Mouse (Mus musculus): Measurements from ENCODE around the gene 9230112D13Rik. TPM values are rescaled to one million over a fixed set of nuclear protein-coding genes. Genes with fewer than 3 reads are reported as not detected.

9230112D13Rik gene
- polyA plus RNA-seq, 1 experiment from 2014 or later, result not detected

- Histone ChIP-seq H3K9ac (ENCODE audit: low read depth, low read length) (no peak overlapping the region), H3K4me1 (ENCODE audit: control insufficient read depth, low read depth, low read length) (no peaks in the 10 kb centered on the region), H3K4me2 (ENCODE audit: low read depth, low read length) (no peak overlapping the region), H3K36me3 (ENCODE audit: control insufficient read depth, insufficient read depth) (no peaks in the 10 kb centered on the region), H3K9me3 (replicated peaks; ENCODE audit: control insufficient read depth, low read length) (no peaks in the 10 kb centered on the region), H3K27me3 (ENCODE audit: control insufficient read depth, insufficient read depth, low read depth, low read length) (no peaks in the 10 kb centered on the region), H3K4me3 (ENCODE audit: low read depth, low read length) (no peak overlapping the region), H3K27ac (ENCODE audit: low read length) (no peak overlapping the region)
- no peak for ATAC-seq (ENCODE audit: low read depth)
- WGBS (ENCODE audit: insufficient replicate concordance), result 65% methylated on average over 8 of the region's 8 CpGs
Measured at GRCm38 (mm10) chr14:34528804-34529203, 6.2 kb upstream of the 9230112D13Rik start.

- H3K9ac ChIP-seq (ENCODE audit: low read depth, low read length), result no peak overlapping the region
- no peak overlapping the region for H3K27ac ChIP-seq (ENCODE audit: low read length)
- H3K27me3 ChIP-seq (ENCODE audit: control insufficient read depth, insufficient read depth, low read depth, low read length), result no peaks in the 10 kb centered on the region
- H3K4me1 ChIP-seq (ENCODE audit: control insufficient read depth, low read depth, low read length), result no peaks in the 10 kb centered on the region
- no peak for ATAC-seq (ENCODE audit: low read depth)
- H3K4me2 ChIP-seq (ENCODE audit: low read depth, low read length), result no peak overlapping the region
- H3K36me3 ChIP-seq (ENCODE audit: control insufficient read depth, insufficient read depth), result no peaks in the 10 kb centered on the region
- no peak overlapping the region for H3K4me3 ChIP-seq (ENCODE audit: low read depth, low read length)
- H3K9me3 ChIP-seq (replicated peaks; ENCODE audit: control insufficient read depth, low read length), result no peaks in the 10 kb centered on the region
- 49% methylated on average over 8 of the region's 8 CpGs for WGBS (ENCODE audit: insufficient replicate concordance)
Measured at GRCm38 (mm10) chr14:34517959-34518544, 4.5 kb downstream of the 9230112D13Rik start.

- no peaks in the 10 kb centered on the region for H3K4me1 ChIP-seq (ENCODE audit: control insufficient read depth, low read depth, low read length)
- ATAC-seq (ENCODE audit: low read depth), result no peak
- H3K4me2 ChIP-seq (ENCODE audit: low read depth, low read length), result no peak overlapping the region
- H3K27ac ChIP-seq (ENCODE audit: low read length), result no peak overlapping the region
- no peak overlapping the region for H3K9ac ChIP-seq (ENCODE audit: low read depth, low read length)
- no peaks in the 10 kb centered on the region for H3K27me3 ChIP-seq (ENCODE audit: control insufficient read depth, insufficient read depth, low read depth, low read length)
- WGBS (ENCODE audit: insufficient replicate concordance), result 70% methylated on average over 10 of the region's 10 CpGs
- no peaks in the 10 kb centered on the region for H3K9me3 ChIP-seq (replicated peaks; ENCODE audit: control insufficient read depth, low read length)
- no peaks in the 10 kb centered on the region for H3K36me3 ChIP-seq (ENCODE audit: control insufficient read depth, insufficient read depth)
- H3K4me3 ChIP-seq (ENCODE audit: low read depth, low read length), result no peak overlapping the region
Measured at GRCm38 (mm10) chr14:34516960-34517577, 5.5 kb downstream of the 9230112D13Rik start.

GRCm38 (mm10) chr14:34515860-34516259 is 6.7 kb downstream of the 9230112D13Rik start:
- H3K27me3 ChIP-seq (ENCODE audit: control insufficient read depth, insufficient read depth, low read depth, low read length), result no peaks in the 10 kb centered on the region
- H3K4me3 ChIP-seq (ENCODE audit: low read depth, low read length), result no peak overlapping the region
- H3K9ac ChIP-seq (ENCODE audit: low read depth, low read length), result no peak overlapping the region
- no peak for ATAC-seq (ENCODE audit: low read depth)
- H3K36me3 ChIP-seq (ENCODE audit: control insufficient read depth, insufficient read depth), result no peaks in the 10 kb centered on the region
- H3K27ac ChIP-seq (ENCODE audit: low read length), result no peak overlapping the region
- no peaks in the 10 kb centered on the region for H3K4me1 ChIP-seq (ENCODE audit: control insufficient read depth, low read depth, low read length)
- WGBS (ENCODE audit: insufficient replicate concordance), result 39% methylated on average over 5 of the region's 5 CpGs
- no peaks in the 10 kb centered on the region for H3K9me3 ChIP-seq (replicated peaks; ENCODE audit: control insufficient read depth, low read length)
- H3K4me2 ChIP-seq (ENCODE audit: low read depth, low read length), result no peak overlapping the region

GRCm38 (mm10) chr14:34514120-34514519 is 8.5 kb downstream of the 9230112D13Rik start:
- Histone ChIP-seq H3K4me2 (ENCODE audit: low read depth, low read length) (no peak overlapping the region), H3K9ac (ENCODE audit: low read depth, low read length) (no peak overlapping the region), H3K27me3 (ENCODE audit: control insufficient read depth, insufficient read depth, low read depth, low read length) (no peaks in the 10 kb centered on the region), H3K36me3 (ENCODE audit: control insufficient read depth, insufficient read depth) (no peaks in the 10 kb centered on the region), H3K27ac (ENCODE audit: low read length) (no peak overlapping the region), H3K4me1 (ENCODE audit: control insufficient read depth, low read depth, low read length) (no peaks in the 10 kb centered on the region), H3K9me3 (replicated peaks; ENCODE audit: control insufficient read depth, low read length) (no peaks in the 10 kb centered on the region), H3K4me3 (ENCODE audit: low read depth, low read length) (no peak overlapping the region)
- no peak for ATAC-seq (ENCODE audit: low read depth)
- 19% methylated on average over 6 of the region's 6 CpGs for WGBS (ENCODE audit: insufficient replicate concordance)

- Histone ChIP-seq H3K36me3 (ENCODE audit: control insufficient read depth, insufficient read depth) (no peaks in the 10 kb centered on the region), H3K9me3 (replicated peaks; ENCODE audit: control insufficient read depth, low read length) (no peaks in the 10 kb centered on the region), H3K4me2 (ENCODE audit: low read depth, low read length) (no peak overlapping the region), H3K4me1 (ENCODE audit: control insufficient read depth, low read depth, low read length) (no peaks in the 10 kb centered on the region), H3K27ac (ENCODE audit: low read length) (no peak overlapping the region), H3K27me3 (ENCODE audit: control insufficient read depth, insufficient read depth, low read depth, low read length) (no peaks in the 10 kb centered on the region), H3K9ac (ENCODE audit: low read depth, low read length) (no peak overlapping the region), H3K4me3 (ENCODE audit: low read depth, low read length) (no peak overlapping the region)
- no peak for ATAC-seq (ENCODE audit: low read depth)
- WGBS (ENCODE audit: insufficient replicate concordance), result 56% methylated on average over 4 of the region's 4 CpGs
Measured at GRCm38 (mm10) chr14:34512602-34513001, 10.0 kb downstream of the 9230112D13Rik start.

GRCm38 (mm10) chr14:34511901-34512300 is 10.7 kb downstream of the 9230112D13Rik start:
- H3K4me3 ChIP-seq (ENCODE audit: low read depth, low read length), result no peak overlapping the region
- no peaks in the 10 kb centered on the region for H3K9me3 ChIP-seq (replicated peaks; ENCODE audit: control insufficient read depth, low read length)
- H3K36me3 ChIP-seq (ENCODE audit: control insufficient read depth, insufficient read depth), result no peaks in the 10 kb centered on the region
- no peaks in the 10 kb centered on the region for H3K4me1 ChIP-seq (ENCODE audit: control insufficient read depth, low read depth, low read length)
- ATAC-seq (ENCODE audit: low read depth), result no peak
- 24% methylated on average over 11 of the region's 11 CpGs for WGBS (ENCODE audit: insufficient replicate concordance)
- H3K4me2 ChIP-seq (ENCODE audit: low read depth, low read length), result no peak overlapping the region
- no peaks in the 10 kb centered on the region for H3K27me3 ChIP-seq (ENCODE audit: control insufficient read depth, insufficient read depth, low read depth, low read length)
- no peak overlapping the region for H3K9ac ChIP-seq (ENCODE audit: low read depth, low read length)
- H3K27ac ChIP-seq (ENCODE audit: low read length), result no peak overlapping the region

GRCm38 (mm10) chr14:34508842-34509439 is 13.7 kb downstream of the 9230112D13Rik start:
- Histone ChIP-seq H3K36me3 (ENCODE audit: control insufficient read depth, insufficient read depth) (no peaks in the 10 kb centered on the region), H3K27ac (ENCODE audit: low read length) (no peak overlapping the region), H3K9me3 (replicated peaks; ENCODE audit: control insufficient read depth, low read length) (no peaks in the 10 kb centered on the region), H3K4me2 (ENCODE audit: low read depth, low read length) (no peak overlapping the region), H3K27me3 (ENCODE audit: control insufficient read depth, insufficient read depth, low read depth, low read length) (peaks cover 10% of the 10 kb centered on the region), H3K9ac (ENCODE audit: low read depth, low read length) (no peak overlapping the region), H3K4me1 (ENCODE audit: control insufficient read depth, low read depth, low read length) (no peaks in the 10 kb centered on the region), H3K4me3 (ENCODE audit: low read depth, low read length) (no peak overlapping the region)
- WGBS (ENCODE audit: insufficient replicate concordance), result 21% methylated on average over 7 of the region's 7 CpGs
- no peak for ATAC-seq (ENCODE audit: low read depth)

- peak; percentile 41; the same call in 1 of the 2 replicates for ATAC-seq (ENCODE audit: low read depth)
- no peaks in the 10 kb centered on the region for H3K4me1 ChIP-seq (ENCODE audit: control insufficient read depth, low read depth, low read length)
- H3K9ac ChIP-seq (ENCODE audit: low read depth, low read length), result no peak overlapping the region
- peaks cover 15% of the 10 kb centered on the region for H3K27me3 ChIP-seq (ENCODE audit: control insufficient read depth, insufficient read depth, low read depth, low read length)
- H3K9me3 ChIP-seq (replicated peaks; ENCODE audit: control insufficient read depth, low read length), result no peaks in the 10 kb centered on the region
- WGBS (ENCODE audit: insufficient replicate concordance), result 31% methylated on average over 4 of the region's 4 CpGs
- no peak overlapping the region for H3K4me3 ChIP-seq (ENCODE audit: low read depth, low read length)
- H3K27ac ChIP-seq (ENCODE audit: low read length), result no peak overlapping the region
- H3K36me3 ChIP-seq (ENCODE audit: control insufficient read depth, insufficient read depth), result no peaks in the 10 kb centered on the region
- H3K4me2 ChIP-seq (ENCODE audit: low read depth, low read length), result no peak overlapping the region
Measured at GRCm38 (mm10) chr14:34508187-34508840, 14.3 kb downstream of the 9230112D13Rik start.

Data from liver, embryonic 16.5 days (tissue).